Mouse (Mus musculus) left cerebral cortex, postnatal 25 days (tissue): ENCODE results near the gene Hist1h2bf. TPM values are rescaled to one million over a fixed set of nuclear protein-coding genes. Genes with fewer than 3 reads are reported as not detected.
"Not testable (repeated sequence)": the region's sequence is repeated elsewhere in the genome, so short reads cannot be mapped to it uniquely, and the experiment has no call there.

Experiments
- DNase-seq, 2 experiments: peaks; one replicate each; pipeline ENCODE4 v3.0.0; 2022; ENCODE audit warnings: low spot score in 2 of 2, mixed read lengths in 1 of 2
- intact Hi-C: fragments of 180-260 bp; cut with DNase I; formaldehyde crosslinking; loops from one replicate; pipeline ENCODE4 v1.15.1; 2025
- total RNA-seq, 2 experiments: library from RNA; stranded (reverse); gene quantifications; 2 replicates each; pipeline ENCODE4 v1.2.3; 2021

The Hist1h2bf gene
- total RNA-seq, 2 experiments from 2014 or later, result 25.7 to 29.4 TPM

GRCm38 (mm10) chr13:23574546-23575170 lies 662 bp upstream of the Hist1h2bf start:
- intact Hi-C loops, result loop anchor here (2.0 to 5.0 kb wide), 2 partner anchors 183 to 1858 kb away; partner anchors contain the start of genes Hist1h2ai, Hist1h2bl, Hist1h3h and Hist1h4b
- DNase-seq, result not testable (repeated sequence)

- DNase-seq, intact Hi-C loops: not testable (repeated sequence)
Observed at GRCm38 (mm10) chr13:23573034-23573897, 730 bp downstream of the Hist1h2bf start.

DNA sequence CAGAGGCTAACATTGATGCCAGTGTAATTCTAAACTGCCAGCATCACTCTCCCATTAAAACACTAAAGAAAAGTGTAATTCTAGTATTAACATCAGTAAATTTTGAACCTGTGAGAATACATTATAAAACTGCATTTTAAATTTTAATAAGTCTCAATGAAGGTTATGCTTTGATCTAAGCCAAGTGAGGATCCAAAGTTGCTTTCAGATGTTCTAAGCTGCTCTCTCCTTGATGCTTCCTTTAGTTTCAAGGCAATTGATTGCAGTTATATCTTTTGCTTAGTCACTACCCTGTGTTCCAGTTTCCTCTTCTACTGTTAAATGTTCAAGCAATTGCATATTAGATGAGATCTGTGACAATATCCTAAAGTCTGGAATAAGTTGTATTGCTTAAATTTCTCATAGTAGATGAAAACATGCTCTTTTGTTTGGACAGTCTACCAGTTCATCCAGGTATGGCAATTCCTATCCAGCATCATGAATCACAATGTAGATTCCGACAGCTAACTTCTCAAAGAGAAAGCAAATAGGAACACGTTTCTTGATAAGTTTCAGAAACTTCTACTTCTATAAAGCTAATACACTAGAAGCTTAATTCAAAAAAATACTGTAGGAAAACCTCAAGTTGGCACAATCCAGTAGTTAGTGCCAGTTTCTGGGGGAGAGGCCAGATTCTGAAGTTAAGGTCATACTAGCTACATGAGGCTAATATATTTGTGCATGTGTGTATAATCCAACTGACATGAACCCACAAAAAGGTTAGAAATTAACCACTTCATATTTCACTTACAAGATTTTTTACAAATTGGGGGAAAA lies 1.6 kb downstream of the Hist1h2bf start:
- intact Hi-C loops, result no loop called here
- no peak for DNase-seq

DNA sequence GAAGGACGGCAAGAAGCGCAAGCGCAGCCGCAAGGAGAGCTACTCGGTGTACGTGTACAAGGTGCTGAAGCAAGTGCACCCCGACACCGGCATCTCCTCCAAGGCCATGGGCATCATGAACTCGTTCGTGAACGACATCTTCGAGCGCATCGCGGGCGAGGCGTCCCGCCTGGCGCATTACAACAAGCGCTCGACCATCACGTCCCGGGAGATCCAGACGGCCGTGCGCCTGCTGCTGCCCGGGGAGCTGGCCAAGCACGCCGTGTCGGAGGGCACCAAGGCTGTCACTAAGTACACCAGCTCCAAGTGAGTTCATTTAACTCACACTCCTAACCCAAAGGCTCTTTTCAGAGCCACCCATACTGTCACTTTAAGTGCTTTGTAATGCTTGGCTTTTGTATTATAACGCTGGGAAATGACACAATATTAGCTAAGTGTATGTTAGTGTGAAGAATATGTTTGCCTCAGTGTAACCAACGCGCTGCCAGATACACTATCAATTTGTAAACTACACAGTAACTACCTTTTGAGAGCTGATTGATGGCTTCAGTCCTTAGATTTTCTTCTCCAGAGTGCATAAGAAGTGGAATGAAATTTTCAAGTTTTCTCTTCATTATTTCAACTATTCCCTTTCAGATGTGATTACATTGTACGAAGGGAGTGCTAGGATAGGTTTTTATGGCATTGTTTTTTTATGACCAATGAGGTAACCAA lies 2.3 kb downstream of the Hist1h2bf start:
- DNase-seq, intact Hi-C loops: not testable (repeated sequence)

- peak; percentile 84 to 96 for DNase-seq
- intact Hi-C loops, result no loop called here
Observed at GRCm38 (mm10) chr13:23571022-23571503, 2.9 kb downstream of the Hist1h2bf start, which contains the start of the genes Hist1h2ae and Hist1h2bg. Hist1h2ae (minus strand) TSS chr13:23571220. Hist1h2bg (plus strand) TSS chr13:23571396.

GRCm38 (mm10) chr13:23570261-23571021 lies 3.6 kb downstream of the Hist1h2bf start:
- DNase-seq, result not testable (repeated sequence)

GRCm38 (mm10) chr13:23564482-23564881 lies 9.5 kb downstream of the Hist1h2bf start:
- intact Hi-C loops, result no loop called here
- no peak for DNase-seq

More at GRCm38 (mm10) chr13:23570261-23571021, 3.6 kb downstream of the Hist1h2bf start:
- intact Hi-C loops, result not testable (repeated sequence)

GRCm38 (mm10) chr13:23562699-23563462 lies 11.1 kb downstream of the Hist1h2bf start:
- intact Hi-C loops, result no loop called here
- peak; percentile 57 to 69 for DNase-seq

GRCm38 (mm10) chr13:23561883-23562659 lies 11.9 kb downstream of the Hist1h2bf start, which contains the start of gene Hist1h3e:
Hist1h3e (minus strand) TSS chr13:23562369.
- intact Hi-C loops, result not testable (repeated sequence)
- DNase-seq, result peak; percentile 95 to 98

GRCm38 (mm10) chr13:23561531-23561882 lies 12.5 kb downstream of the Hist1h2bf start:
- intact Hi-C loops, DNase-seq: not testable (repeated sequence)

DNA sequence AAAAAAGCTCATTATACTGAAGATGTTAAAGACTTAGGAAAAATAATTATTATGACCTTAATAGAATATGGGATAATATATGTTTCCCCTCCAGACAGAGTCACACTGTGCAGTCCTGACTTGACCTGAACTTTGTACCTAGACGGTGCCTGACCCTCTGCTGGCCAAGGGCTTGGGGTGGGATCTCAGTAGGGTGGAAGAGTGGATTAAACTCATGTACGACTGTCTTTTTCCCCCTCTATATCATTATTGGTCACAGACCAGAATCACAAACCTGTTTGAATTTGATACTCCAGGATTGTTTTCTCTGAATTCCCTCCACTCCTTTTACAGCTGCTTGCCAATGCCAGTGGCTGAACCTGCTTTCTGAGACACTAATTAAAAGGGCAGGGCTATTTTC lies 13.3 kb downstream of the Hist1h2bf start:
- intact Hi-C loops, DNase-seq: not testable (repeated sequence)

GRCm38 (mm10) chr13:23556906-23557305 lies 17.1 kb downstream of the Hist1h2bf start:
- no peak for DNase-seq
- intact Hi-C loops, result no loop called here

DNA sequence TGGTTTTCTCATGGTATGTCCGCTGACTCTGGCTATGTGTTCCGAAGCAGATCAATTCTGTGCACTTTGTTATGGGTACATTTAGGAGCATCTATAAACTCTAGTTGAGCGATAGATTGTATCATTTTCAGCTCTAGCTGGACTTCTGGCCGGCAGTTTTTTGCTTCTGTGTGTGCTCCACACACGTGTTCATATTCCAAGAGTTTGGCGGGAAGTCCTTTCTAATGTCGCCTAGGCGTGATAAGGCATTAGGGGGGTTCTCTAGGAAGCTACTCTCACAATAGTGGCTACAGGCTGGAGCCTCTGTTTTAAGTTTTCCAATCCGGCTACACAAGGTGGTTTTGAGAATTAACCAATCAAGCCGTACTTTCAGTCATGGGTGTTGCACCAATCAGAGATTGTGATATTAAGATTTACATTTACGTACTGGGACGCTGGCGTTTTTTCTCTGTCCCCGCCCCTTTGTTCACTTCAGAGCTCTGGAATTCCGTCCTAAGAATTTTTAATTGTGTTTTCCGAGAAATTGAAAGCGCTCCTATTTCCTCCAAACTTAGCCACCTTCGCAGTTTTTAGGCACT lies 18.1 kb downstream of the Hist1h2bf start:
- DNase-seq, result peak; percentile 80 to 95
- intact Hi-C loops, result no loop called here

GRCm38 (mm10) chr13:23554925-23555838 lies 18.8 kb downstream of the Hist1h2bf start:
- intact Hi-C loops, result no loop called here
- DNase-seq, result peak; percentile 82 to 90

DNA sequence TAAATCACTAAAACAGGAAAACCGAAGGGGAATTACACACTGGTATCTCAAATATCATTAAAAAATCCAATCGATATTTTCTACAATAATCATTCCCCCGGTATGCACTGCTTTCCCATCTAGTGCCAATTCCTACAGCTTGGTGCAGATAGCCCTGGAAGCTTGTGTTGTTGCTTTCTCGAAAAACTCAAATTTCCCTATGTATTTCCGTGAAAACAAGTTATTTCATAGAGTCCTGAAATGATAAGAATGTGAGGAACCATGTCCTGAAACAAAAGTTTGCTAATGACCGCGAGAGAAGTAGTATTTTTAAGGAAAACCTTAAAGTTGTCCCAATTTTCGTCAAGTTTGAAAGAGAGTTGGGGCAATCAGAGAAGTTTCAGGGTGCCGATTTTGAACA lies 19.6 kb downstream of the Hist1h2bf start:
- DNase-seq, result no peak
- intact Hi-C loops, result no loop called here
